Mouse (Mus musculus) testis, postnatal 10 days (tissue): ENCODE measurements around the gene Cdc42ep1.

Experiments
- DNase-seq: peaks from one replicate; pipeline ENCODE4 v3.0.0; 2021; ENCODE audit warnings: low spot score

Gene Cdc42ep1

GRCm38 (mm10) chr15:78842371-78843163 lies at the start of gene Cdc42ep1:
Gene Cdc42ep1, plus strand, starts transcription at chr15:78842624.
- peak; percentile 72 for DNase-seq

- DNase-seq = no peak
Observed at GRCm38 (mm10) chr15:78796196-78797059, 46.0 kb upstream of the Cdc42ep1 start.

DNA sequence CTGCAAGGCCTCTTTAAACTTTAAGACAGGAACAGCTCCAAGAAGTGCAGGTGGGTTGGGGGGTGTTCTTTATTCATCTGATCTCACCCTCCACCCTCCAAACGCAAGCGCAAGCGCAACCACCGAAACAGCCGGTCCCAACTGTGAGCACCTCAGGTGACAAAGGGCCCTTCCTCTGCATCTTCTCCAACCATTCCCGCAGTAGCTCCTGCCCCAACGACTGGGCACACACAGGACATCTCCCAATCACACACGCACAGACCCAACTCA lies 45.4 kb upstream of the Cdc42ep1 start:
- no peak for DNase-seq

DNA sequence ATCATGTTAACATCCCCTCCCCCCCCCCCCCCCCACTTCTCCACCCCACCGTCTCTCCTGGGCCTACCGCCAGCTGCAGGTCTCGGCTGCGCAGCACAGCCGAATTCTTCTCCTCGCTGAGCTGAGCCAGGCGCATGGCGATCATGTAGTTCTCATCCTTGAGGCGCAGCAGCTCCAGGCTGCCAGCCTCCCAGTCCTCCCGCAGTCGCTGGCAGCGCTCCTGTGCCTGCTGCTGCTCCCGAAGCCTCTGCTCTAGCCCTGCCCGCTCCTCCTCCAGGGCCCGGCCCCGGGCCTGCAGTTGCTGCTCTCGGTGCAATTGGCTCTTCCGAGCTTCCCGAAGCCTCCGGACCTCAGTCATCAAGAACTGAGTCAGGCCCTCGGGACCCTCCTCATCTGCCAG lies 43.4 kb upstream of the Cdc42ep1 start:
- DNase-seq = no peak

- DNase-seq = no peak
Observed at GRCm38 (mm10) chr15:78801571-78801970, 40.9 kb upstream of the Cdc42ep1 start.

- peak; percentile 64 for DNase-seq
Observed at GRCm38 (mm10) chr15:78801971-78802741, 40.3 kb upstream of the Cdc42ep1 start.

- DNase-seq = peak; percentile 78
Observed at GRCm38 (mm10) chr15:78802776-78803391, 39.5 kb upstream of the Cdc42ep1 start, which contains the start of gene Card10. Gene Card10, minus strand, starts transcription at chr15:78803042.

DNA sequence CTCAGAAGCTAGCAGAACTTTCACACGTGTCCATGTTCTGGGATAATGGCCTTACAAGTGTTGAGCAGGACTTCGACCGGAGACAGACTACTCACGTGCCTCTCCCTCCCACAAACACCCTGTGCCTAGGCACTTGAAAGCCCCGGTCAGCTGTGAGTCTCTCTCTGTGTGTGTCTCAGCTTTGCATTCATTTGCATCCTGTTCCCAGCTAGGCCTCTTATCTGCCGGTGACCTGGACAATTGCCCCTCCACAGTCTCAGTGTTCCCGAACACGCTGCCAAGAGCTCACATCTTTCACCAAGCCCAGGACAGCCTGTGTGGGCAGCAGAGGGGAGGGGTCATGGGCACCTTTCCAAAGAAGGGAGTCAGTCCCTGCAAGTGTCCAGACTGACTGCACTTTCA lies 38.9 kb upstream of the Cdc42ep1 start:
- DNase-seq = peak; percentile 85

DNA sequence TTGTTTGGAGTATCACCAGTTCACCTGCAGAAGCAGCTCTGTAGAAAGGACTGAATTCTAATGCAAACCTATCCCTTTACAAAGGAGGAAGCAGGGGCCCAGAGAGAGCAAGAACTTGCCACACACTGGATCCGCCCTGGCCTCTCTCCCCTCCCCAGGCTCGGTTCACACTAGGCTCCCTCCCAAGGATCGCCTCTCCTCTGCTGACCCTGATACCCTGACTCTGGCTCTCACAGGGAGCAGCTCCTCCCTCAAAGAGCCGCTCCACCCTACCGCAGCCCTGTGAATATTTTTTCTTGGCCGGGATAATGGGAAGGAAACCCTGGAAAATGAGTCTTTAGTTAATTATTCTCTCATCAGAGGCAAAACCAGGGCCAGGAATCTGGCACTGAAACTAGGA lies 38.1 kb upstream of the Cdc42ep1 start:
- DNase-seq = no peak

GRCm38 (mm10) chr15:78805351-78805750 lies 37.1 kb upstream of the Cdc42ep1 start:
- DNase-seq = no peak

DNA sequence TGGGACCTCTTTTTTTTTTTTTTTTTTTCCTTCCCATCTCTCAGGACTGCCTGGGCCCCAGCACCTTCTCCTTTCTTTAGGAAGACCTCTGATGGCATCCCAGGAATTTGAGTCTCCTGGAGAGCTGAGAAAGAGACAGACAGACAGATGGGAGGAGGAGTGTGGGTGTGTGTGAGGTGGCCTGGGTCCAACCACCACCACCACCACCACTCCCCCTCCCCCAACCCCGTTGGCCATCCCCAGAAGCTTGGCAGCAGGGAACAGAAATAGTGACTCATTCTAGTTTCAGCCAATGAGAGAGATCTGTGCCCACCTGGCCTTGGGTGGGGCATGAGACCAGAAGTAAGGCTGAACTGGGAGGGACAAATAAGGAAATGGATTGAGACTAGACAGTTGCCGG lies 35.8 kb upstream of the Cdc42ep1 start:
- DNase-seq = no peak

- no peak for DNase-seq
Observed at GRCm38 (mm10) chr15:78807141-78807540, 35.3 kb upstream of the Cdc42ep1 start.

- no peak for DNase-seq
Observed at GRCm38 (mm10) chr15:78808980-78809379, 33.4 kb upstream of the Cdc42ep1 start.

- no peak for DNase-seq
Observed at GRCm38 (mm10) chr15:78809739-78810138, 32.7 kb upstream of the Cdc42ep1 start.

GRCm38 (mm10) chr15:78810146-78810545 lies 32.3 kb upstream of the Cdc42ep1 start:
- DNase-seq = no peak

GRCm38 (mm10) chr15:78813603-78814002 lies 28.8 kb upstream of the Cdc42ep1 start:
- no peak for DNase-seq

DNA sequence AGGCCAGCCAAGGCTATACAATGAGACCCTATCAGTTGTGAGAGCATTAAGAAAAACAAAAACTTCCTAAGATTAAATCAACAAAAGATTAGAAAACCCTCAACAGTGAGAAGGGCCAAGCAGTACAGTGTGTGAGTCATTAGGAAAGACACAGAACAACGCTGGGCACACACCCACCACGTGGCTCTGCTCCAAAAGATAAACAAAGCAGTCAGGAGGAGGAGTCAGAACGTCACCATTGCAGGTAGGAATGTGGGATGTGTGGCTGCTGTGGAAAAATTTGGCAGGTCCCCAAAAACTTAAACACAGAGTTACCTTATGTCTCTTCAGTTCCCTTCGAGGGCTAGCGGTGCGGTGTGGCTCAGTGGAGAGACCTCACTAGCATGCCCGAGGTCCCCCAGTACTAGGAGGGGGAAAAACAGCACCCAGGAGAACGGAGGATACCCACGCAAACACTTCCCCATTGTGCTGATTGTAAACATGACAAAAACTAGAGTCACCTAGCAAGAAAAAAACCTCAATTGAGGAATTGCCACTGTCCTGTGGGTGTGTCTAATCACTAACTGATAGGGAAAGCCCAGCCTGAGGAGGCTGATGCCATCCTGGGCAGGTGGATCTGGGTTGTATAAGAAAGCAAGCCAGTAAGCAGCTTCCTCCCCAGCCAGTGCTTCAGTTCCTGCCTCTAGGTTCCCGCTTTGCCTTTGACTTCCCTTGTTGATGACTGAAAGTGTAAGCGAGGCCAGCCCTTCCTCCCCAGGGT lies 26.9 kb upstream of the Cdc42ep1 start:
- no peak for DNase-seq

GRCm38 (mm10) chr15:78816074-78816391 lies 26.4 kb upstream of the Cdc42ep1 start:
- DNase-seq = no peak

GRCm38 (mm10) chr15:78826213-78827204 lies 15.9 kb upstream of the Cdc42ep1 start:
- peak; percentile 84 for DNase-seq

GRCm38 (mm10) chr15:78828315-78828714 lies 14.1 kb upstream of the Cdc42ep1 start:
- no peak for DNase-seq
